Mouse (Mus musculus) frontal cortex, postnatal 10 days (tissue): ENCODE results near the gene Vsig10.
A peak's percentile ranks its signal among the peaks of the same experiment; 100 is the strongest.

ENCODE experiments used
- DNase-seq, 2 experiments: peaks; one replicate each; pipeline ENCODE4 v3.0.0; 2022; ENCODE audit warnings: low spot score in 2 of 2, mixed read lengths in 1 of 2

Vsig10 gene

GRCm38 (mm10) chr5:117380199-117380598 is 61.3 kb downstream of the Vsig10 start:
- no peak for DNase-seq

- DNase-seq: no peak
These were observed 62.9 kb downstream of the Vsig10 start for GRCm38 (mm10) chr5:117381785-117382184.

GRCm38 (mm10) chr5:117383198-117383597 is 64.3 kb downstream of the Vsig10 start:
- DNase-seq: no peak

- DNase-seq: peak in 1 of 2 experiments; percentile 48
These were observed 69.4 kb downstream of the Vsig10 start for GRCm38 (mm10) chr5:117388296-117388751.

GRCm38 (mm10) chr5:117388877-117389276 is 70.0 kb downstream of the Vsig10 start, which contains the start of gene Rfc5:
Rfc5 (minus strand) TSS chr5:117389047.
- peak; percentile 92 to 94 for DNase-seq

- DNase-seq: no peak
These were observed 72.0 kb downstream of the Vsig10 start for GRCm38 (mm10) chr5:117390895-117391294.

- DNase-seq: no peak
These were observed 77.0 kb downstream of the Vsig10 start for GRCm38 (mm10) chr5:117395834-117396233.

- no peak for DNase-seq
These were observed 77.7 kb downstream of the Vsig10 start for GRCm38 (mm10) chr5:117396596-117397014.

GRCm38 (mm10) chr5:117397371-117397770 is 78.5 kb downstream of the Vsig10 start:
- no peak for DNase-seq

GRCm38 (mm10) chr5:117398007-117398550 is 79.2 kb downstream of the Vsig10 start:
- no peak for DNase-seq

GRCm38 (mm10) chr5:117399281-117399680 is 80.4 kb downstream of the Vsig10 start:
- no peak for DNase-seq

GRCm38 (mm10) chr5:117403609-117404008 is 84.7 kb downstream of the Vsig10 start:
- no peak for DNase-seq
